Mouse (Mus musculus): Measurements from ENCODE around the gene Acox3.

The Acox3 gene

GRCm38 (mm10) chr5:35611900-35612299 is 29.1 kb downstream of the Acox3 start:
- no peak for DNase-seq (ENCODE audit: low spot score)

DNA sequence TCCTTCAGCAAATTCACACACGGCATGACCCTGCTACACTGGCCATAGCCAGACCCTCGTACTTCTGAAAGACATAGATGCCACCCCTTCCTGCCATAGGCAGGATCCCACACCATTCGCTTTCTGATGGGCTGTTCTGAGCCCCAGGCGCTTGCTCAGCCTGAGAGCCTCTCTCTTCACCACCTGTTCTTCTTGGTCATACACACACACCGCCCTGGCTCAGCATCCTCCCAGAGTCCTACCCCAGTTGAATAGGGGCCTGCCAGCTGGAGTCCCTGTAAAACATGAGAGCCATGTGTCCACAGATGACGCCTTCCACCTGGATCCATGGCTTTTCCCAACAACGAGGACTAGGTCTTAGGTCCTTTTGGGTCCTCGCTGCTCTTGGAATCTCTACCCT is 29.9 kb downstream of the Acox3 start:
- no peak for DNase-seq (ENCODE audit: low spot score)

DNA sequence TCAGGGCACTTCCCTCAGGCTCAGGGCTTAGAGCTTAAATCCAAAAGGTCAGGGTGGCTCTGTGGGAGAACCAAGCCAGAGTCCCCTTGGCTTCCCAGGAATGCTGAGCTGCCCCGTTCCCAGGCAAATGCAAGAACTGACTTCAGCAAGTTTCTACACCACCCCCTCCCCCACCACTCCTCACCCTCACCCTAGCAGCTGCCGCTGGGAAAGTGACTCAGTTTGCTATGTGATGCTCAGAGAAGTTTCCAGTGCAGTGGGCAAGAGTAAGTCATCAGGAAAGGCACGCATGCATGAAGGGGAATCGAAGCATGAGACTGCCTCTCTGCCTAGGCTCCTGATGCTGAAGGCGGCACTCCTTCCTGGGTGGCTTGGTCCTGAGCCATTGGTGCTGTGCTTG is 34.1 kb downstream of the Acox3 start:
- DNase-seq (ENCODE audit: low spot score), result no peak

GRCm38 (mm10) chr5:35621114-35621513 is 38.3 kb downstream of the Acox3 start:
- DNase-seq (ENCODE audit: low spot score), result no peak

DNA sequence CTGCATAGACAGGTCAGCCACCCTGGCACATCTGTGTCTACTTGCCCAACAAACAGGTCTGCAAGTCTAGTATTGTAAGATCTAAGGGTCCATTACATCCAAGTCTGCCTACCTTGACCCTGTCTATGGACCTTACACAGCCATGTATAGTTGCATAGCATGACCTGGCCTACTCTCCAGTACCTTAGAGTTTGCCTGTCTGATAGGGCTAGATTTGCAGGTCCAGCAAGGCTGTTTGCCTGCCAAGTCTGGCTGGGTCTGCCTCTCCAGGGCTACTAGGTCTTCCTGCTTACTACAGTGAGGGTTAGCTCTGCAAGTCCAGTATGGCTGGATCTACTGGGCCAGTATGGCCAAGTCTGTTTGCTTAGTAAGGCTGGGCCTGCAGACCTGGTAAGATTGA is 41.0 kb downstream of the Acox3 start:
- DNase-seq (ENCODE audit: low spot score), result no peak

GRCm38 (mm10) chr5:35624751-35625239 is 42.0 kb downstream of the Acox3 start:
- DNase-seq (ENCODE audit: low spot score), result peak; percentile 55

DNA sequence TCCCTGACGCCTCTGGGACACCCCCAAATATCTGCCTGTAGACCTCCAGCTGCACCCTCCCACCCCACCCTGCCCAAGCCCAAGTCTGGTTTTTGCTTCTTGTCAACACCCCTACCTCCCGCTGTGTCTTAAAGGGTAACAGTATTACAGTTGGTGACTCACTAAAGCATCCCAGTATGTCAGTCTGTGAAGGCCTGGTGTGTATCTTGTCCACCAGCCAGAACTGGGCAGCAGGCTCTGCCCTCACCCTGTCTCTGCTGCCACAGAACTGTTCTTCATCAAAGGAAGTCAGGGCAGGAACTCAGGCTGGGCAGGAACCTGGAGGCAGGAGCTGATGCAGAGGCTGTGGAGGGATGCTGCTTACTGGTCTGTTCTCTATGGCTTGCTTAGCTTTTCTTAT is 43.6 kb downstream of the Acox3 start:
- no peak for DNase-seq (ENCODE audit: low spot score)

DNA sequence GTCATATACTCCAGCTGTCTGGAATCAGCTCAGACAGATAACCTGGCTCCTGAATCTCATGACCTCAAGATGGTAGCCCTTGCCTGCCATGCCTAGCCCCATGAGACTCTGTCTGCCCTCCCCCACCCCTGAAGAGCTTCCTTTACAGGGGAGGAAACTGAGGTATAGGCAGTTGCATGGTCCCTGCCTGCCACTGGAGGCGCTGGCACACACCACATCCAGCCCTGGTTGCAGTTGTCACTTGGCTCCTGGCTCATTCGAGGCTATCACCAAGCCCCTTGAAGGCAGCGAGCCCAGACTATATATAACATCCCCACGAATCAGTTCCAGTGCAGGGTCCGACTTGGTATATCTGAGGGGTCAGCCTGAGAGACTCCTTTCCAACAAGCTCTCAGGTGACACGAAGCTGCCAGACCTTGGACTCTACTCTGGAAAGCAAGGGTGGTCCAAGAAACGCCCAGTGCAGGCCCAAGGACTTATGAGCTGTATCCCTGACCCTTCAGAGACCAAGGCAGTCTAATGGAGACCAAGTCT is 44.5 kb downstream of the Acox3 start:
- no peak for DNase-seq (ENCODE audit: low spot score)

DNA sequence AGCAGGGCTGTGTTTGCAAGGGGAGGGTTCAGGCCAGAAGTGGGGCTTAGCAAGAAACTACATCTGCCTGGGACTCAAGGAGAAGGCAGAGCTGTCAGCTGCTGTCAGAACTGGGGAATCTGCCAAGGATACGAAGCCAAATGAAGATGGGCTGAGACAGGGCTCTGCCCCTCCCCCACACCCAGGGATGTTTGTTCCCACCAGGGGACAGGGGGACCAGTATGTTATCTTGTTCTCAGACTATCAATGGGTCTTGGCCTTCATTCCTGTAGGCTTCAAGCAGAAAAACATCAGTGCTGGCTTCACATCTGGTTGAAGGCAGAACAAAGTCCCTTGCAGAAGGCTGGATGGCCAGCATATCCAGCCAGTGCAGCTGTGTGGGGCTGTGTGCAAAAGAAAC is 45.8 kb downstream of the Acox3 start:
- no peak for DNase-seq (ENCODE audit: low spot score)

- DNase-seq (ENCODE audit: low spot score), result no peak
These were observed 46.5 kb downstream of the Acox3 start for GRCm38 (mm10) chr5:35629333-35629732.

- no peak for DNase-seq (ENCODE audit: low spot score)
These were observed 47.9 kb downstream of the Acox3 start for GRCm38 (mm10) chr5:35630706-35631105.

DNA sequence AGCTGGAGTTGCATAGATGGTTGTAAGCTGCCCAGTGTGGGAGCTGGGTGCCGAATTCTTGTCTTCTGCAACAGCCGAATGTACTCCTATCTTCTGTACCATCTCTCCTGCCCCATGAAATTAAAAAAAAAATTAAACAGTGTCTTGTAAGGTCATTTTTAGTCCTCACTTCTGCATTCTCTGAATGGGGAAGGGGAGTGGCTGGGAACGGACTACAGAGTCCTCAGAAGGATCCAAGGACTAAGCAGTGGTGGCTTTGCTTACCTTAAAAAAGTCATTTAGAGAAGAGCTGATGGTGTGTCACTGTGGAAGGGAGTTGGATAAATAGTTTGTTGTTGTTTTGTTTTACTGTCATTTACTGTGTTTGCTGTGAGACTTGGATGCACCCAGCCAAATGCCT is 48.4 kb downstream of the Acox3 start:
- DNase-seq (ENCODE audit: low spot score), result no peak

DNA sequence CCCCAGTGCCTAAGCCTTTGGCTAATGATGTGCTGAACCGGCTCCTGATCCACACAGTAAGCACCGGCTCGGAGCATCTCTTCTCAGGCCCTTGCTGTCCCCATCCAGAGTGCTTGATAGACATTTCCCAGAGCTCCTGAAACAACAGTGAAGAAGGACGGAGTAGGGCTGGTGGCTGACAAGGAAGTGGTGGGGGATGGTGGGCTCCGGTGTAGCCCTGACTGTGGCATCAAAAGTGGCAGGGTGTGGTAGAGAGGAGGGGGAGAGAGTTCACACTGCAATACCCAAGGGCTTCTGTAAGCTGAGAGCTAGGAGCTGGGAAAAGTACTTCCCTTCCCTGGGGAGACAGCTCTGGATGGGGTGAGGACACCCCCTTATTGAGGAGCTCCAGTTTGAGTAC is 48.9 kb downstream of the Acox3 start:
- DNase-seq (ENCODE audit: low spot score), result no peak

DNA sequence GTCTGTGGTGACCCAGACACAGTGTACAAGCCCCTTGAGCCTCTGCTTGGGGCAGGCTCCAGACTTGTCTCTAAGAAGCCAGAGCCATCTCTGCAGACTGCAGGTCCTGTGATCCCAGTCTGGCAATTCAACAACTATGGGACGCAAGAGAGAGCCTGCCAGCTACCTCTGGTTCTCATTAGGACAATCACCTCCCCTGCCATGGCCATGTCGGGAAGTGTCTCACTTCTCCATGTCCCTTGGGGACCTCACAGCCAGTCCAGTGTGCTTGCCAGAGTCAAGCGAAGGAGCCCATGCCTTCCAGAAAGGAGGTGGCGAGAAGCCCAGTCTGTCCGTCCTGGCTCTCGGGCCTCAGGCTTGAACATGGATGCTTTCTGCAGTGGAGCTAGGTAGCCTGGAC is 50.0 kb downstream of the Acox3 start:
- no peak for DNase-seq (ENCODE audit: low spot score)

DNA sequence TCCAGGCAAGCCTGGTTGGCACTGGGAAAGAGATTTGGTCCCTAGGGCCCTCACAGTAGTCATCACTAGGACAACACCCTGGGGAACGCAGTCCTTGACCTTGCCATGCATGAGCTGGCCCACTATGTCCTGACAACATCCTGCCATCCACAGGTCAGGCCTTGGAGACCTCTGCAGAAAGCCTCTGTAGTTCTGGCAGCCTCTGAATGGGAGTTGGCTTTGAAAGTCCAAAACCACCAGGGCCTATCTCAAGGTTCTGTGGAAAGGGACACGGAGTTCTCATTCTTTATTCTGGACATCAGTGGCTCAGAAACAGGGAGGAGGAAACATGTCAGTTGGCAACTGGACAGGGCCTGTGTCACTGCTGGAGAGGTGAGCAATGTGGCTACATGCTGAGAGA is 53.2 kb downstream of the Acox3 start:
- no peak for DNase-seq (ENCODE audit: low spot score)

DNA sequence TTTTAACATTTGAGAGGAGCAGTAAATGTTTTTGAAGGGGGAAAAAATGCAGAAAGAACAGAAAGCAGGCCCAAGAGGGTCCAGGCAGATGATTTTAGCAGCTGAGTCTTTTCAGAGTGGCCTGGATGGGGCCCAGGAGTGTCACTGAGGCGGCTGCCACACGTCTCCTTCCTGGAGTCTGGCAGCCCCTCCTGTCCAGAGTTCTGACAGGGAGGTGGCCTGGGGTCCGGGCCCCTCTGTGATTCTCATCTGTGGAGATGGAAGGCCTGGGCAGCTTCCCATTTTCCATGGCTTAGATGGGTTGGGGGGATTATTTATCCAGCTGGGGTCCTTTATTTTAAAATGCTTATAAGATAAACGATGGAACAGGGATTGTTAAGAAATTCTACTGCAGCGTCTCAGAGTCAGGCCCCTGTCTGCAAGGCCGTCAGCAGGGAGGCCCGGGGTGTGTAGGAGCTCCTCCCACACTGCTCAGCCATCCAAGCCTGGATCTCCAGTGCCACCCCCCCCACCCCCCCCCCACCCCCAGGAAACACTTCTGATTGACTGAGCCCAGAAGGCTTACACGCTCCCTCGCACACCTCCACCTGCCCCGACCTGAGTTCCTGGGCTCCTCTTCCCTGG is 59.2 kb downstream of the Acox3 start:
- no peak for DNase-seq (ENCODE audit: low spot score)

DNA sequence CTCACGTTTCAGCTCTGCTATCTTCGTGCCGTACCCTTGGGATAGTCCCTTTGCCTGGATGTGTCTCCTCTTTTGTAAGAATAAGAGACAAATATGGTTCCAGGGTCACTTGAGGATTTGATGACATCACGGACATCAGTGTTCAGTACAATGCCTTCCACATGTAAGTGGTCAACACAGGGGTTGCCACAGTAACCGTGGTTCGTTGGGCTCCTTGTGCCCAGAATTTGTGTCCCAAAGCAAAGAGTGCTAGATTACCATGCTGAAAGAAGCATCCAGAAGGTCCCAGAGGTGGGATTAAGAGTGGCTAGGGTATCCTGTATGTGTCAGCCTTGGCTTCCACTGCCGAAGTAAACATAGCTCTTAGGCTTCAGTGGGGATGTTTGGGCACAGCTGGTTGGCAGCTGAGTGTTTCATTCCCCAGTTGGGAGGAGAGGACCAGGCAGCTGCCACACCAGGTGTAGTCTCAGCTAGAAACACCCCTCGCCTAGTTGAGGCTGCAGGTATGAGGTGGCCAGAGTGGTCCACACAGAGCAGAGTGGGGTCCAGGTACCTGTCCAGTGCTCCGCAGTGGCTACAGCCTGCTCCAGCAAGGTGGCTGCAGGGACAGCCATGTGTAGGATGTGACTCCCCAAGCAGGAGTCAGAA is 60.7 kb downstream of the Acox3 start:
- no peak for DNase-seq (ENCODE audit: low spot score)

DNA sequence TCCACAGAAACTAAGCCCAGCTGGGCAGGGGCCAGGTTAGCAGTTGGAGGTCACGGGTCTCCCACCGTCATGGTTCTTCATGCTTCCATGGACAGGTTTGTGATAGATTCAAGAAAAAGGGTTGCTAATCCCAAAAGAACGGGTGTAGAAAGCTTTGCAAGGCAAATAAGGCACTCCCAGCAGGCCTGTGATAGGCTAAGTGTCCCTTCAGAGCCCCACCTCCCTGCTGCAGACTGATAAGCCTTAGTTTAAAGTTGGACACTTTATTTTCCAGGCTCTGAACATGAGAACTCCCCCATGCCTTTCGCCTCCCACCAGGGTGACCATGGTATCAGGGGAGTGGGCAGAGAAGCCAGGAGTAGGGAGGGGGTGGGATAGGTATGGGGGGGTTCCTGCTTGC is 61.2 kb downstream of the Acox3 start:
- no peak for DNase-seq (ENCODE audit: low spot score)

DNA sequence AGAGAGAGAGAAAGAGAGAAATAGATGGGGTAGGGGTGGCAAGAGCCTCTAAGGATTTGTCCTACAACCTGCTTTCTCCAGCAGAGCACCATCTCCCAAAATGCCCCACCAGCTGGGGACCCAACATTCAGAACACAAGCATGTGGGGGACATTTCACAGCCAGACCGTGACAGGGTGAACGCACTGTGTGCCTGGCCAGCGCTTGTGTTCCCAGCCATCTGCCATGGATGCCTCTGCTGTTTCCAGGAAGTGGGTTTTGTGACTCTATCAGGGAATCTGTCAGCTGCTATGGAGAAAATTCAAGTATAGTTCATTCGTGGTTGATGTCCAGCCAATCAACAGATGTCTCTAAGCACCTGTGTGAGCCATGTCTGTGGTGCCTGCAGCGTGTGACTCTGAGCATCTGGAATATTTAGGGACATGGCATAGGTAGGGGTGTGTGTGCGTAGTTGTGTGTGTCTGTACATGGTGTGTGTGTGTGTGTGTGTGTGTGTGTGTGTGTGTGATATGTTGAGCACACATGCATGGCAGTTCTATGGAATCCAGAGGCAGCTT is 63.2 kb downstream of the Acox3 start:
- no peak for DNase-seq (ENCODE audit: low spot score)

DNA sequence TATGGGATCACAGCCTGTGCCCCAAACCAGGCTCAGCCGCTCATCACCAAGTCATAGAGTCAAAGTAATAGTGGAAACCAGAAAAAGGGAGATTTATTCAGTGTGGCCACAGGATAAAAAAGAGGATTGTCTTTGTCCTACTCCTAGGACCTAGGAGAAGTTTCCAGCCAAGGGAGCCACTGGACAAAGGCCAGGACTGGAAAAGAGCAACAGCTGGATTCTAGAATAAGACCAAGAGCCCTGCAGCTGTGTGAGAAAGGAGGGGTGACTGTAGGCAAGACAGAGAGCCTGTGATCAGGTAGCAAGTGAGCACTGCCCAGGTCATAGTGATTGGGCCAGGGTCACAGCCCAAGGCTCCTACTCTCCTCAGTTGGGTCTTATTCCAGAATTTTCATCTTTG is 64.1 kb downstream of the Acox3 start:
- DNase-seq (ENCODE audit: low spot score), result no peak

- no peak for DNase-seq (ENCODE audit: low spot score)
These were observed 64.7 kb downstream of the Acox3 start for GRCm38 (mm10) chr5:35647562-35647961.

DNA sequence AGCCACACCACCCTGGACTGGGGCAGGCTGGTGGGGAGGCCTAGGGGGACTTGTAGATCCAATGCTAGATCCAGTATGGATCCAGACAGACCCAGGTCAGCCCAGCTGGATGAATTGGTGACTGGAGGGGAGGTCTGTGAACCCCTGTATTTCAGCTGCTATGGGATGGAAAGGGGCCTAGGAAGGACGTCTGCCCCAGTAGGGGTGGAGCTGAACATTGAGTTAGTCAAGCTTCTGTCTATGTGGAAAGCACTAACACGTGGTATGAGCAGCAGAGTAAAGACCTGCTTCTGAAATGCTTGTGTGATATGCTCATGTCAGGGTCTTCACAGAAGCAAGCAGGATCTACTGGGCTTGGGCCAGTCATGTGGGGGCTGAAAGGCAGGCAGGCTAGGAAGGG is 65.4 kb downstream of the Acox3 start:
- no peak for DNase-seq (ENCODE audit: low spot score)

- DNase-seq (ENCODE audit: low spot score), result no peak
These were observed 69.5 kb downstream of the Acox3 start for GRCm38 (mm10) chr5:35652319-35652718.

GRCm38 (mm10) chr5:35652872-35653271 is 70.0 kb downstream of the Acox3 start:
- DNase-seq (ENCODE audit: low spot score), result no peak
